Mouse (Mus musculus) stomach, embryonic 14.5 days (tissue): ENCODE measurements around the gene Ddah2. TPM values are rescaled to one million over a fixed set of nuclear protein-coding genes. Genes with fewer than 3 reads are reported as not detected.

Source experiments
- ATAC-seq: fragments of 200-750 bp; cut with Nextera tagmentation; 2 replicates; pipeline ENCODE4 v1.8.0; 2017; ENCODE audit warnings: low read depth, moderate TSS enrichment; ENCODE audit not compliant: insufficient number of reproducible peaks, insufficient read depth, low FRiP score
- H3K27ac ChIP-seq: fragments of 300-500 bp; sonication (generic); 2 replicates; pipeline ENCODE4 v1.5.1; 2014; ENCODE audit warnings: mild to moderate bottlenecking, low read length, moderate library complexity, mixed read lengths
- H3K27me3 ChIP-seq: fragments of 300-500 bp; sonication (generic); 2 replicates; pipeline ENCODE4 v1.6.1; 2014; ENCODE audit warnings: low read length, control low read depth, mixed read lengths; ENCODE audit not compliant: control insufficient read depth, insufficient read depth
- H3K36me3 ChIP-seq: fragments of 300-500 bp; sonication (generic); 2 replicates; pipeline ENCODE4 v1.6.1; 2014; ENCODE audit warnings: mild to moderate bottlenecking, control low read depth, low read length, moderate library complexity, mixed read lengths; ENCODE audit not compliant: control insufficient read depth, insufficient read depth
- H3K4me1 ChIP-seq: fragments of 300-500 bp; sonication (generic); 2 replicates; pipeline ENCODE4 v1.6.1; 2014; ENCODE audit warnings: low read length, control low read depth, mixed read lengths; ENCODE audit not compliant: control insufficient read depth, insufficient read depth
- H3K4me2 ChIP-seq: fragments of 300-500 bp; sonication (generic); replicated peaks from 2 replicates; pipeline ENCODE4 v1.6.1; 2014; ENCODE audit warnings: low read depth, low read length, control low read depth
- H3K4me3 ChIP-seq: fragments of 300-500 bp; sonication (generic); 2 replicates; pipeline ENCODE4 v1.5.1; 2014; ENCODE audit warnings: low read depth, low read length, control low read depth
- H3K9ac ChIP-seq: fragments of 300-500 bp; sonication (generic); replicated peaks from 2 replicates; pipeline ENCODE4 v1.6.1; 2014; ENCODE audit warnings: low read depth, mild to moderate bottlenecking, control low read depth, low read length, moderate library complexity, mixed read lengths
- H3K9me3 ChIP-seq: fragments of 300-500 bp; sonication (generic); 2 replicates; pipeline ENCODE4 v1.6.1; 2016; ENCODE audit warnings: low read depth, low read length, control low read depth; ENCODE audit not compliant: control insufficient read depth
- WGBS: fragments of 180-500 bp; shearing (Covaris S2); extraction: QIAGEN DNeasy Blood & Tissue Kit; methylation state at CpG from one replicate; pipeline ENCODE4 v1.1.7; 2014; 5-methylcytosine and 5-hydroxymethylcytosine counted together
- polyA plus RNA-seq: library from polyadenylated mRNA; unstranded; fragments of >200 nt; fragmentation: Nextera tagmentation; extraction: Ambion mirVana; gene quantifications from 2 replicates; pipeline ENCODE4 v1.2.1, GENCODE M21; 2014

Gene Ddah2
- polyA plus RNA-seq, result 292 and 322 TPM in 2 replicates

DNA sequence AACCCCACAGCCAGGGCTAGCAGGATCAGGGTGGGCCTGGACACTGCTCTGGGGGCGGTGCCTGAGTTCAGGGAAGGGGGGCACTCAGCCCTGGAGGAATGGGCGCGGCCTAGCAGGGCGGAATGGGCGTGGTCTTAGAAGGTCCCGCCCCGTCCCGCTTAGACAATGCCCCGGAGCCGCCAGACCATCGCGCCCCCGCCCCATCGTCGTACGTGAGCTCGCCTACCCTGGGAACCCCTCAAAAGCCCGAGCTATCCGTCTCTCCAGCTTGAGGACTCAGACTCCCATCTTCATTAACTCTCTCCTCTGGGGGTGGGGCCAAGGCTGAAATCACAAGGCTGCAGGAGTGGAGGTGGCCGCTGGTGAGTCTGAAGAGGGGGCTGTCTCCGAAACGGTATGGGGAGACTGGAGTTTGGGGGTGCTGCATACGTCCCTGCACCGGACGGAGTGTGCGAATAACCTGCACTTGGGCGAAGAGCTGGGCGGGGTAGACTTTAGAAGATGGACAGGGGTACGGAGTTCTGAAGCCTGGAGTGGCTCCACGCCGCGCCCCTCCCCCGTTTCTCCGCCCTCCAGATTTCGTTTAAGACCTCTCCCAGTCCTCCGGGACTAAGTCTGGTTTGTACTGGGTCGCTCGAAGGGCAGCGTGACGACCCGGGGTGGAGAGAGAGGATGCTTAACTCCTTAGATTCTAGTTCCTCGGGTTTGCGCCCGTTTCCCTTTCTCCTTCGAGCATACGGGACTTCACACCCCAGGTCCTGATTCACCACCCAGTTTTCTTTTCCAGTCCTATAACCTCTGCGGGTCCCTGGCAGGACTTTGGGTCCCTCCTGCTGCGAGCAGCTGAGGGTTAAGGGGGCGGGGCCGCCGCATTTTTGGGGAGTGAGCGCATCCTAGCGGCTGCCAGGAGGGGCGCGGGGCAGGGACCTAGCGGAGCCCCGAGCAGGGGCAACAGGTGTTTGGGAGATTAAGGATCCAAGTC lies at the start of gene Ddah2:
TSS of gene Ddah2 (plus strand) at position 125 of the 982 bp plus-strand sequence.
- Histone ChIP-seq H3K27ac (peak within 1 kb of the TSS; percentile 93), H3K27me3 (no peaks in the 10 kb centered on the region), H3K4me3 (peak within 1 kb of the TSS; percentile 87), H3K9me3 (no peaks in the 10 kb centered on the region), H3K4me1 (peaks cover 16% of the 10 kb centered on the region; the same call in 1 of the 2 replicates), H3K9ac (peak within 1 kb of the TSS; percentile 83), H3K4me2 (peak within 1 kb of the TSS; percentile 88), H3K36me3 (peaks cover 54% of the 10 kb centered on the region)
- ATAC-seq, result peak; percentile 89
- under 1% methylated on average over 57 of the region's 57 CpGs for WGBS

- Histone ChIP-seq H3K4me3 (no peak overlapping the region), H3K27me3 (no peaks in the 10 kb centered on the region), H3K4me1 (no peaks in the 10 kb centered on the region), H3K9me3 (no peaks in the 10 kb centered on the region), H3K4me2 (no peak overlapping the region), H3K36me3 (peaks cover 79% of the 10 kb centered on the region), H3K27ac (no peak overlapping the region), H3K9ac (no peak overlapping the region)
- WGBS, result 89% methylated on average over 7 of the region's 7 CpGs
- no peak for ATAC-seq
These were observed 49.2 kb upstream of the Ddah2 start for GRCm38 (mm10) chr17:35009586-35009985.

DNA sequence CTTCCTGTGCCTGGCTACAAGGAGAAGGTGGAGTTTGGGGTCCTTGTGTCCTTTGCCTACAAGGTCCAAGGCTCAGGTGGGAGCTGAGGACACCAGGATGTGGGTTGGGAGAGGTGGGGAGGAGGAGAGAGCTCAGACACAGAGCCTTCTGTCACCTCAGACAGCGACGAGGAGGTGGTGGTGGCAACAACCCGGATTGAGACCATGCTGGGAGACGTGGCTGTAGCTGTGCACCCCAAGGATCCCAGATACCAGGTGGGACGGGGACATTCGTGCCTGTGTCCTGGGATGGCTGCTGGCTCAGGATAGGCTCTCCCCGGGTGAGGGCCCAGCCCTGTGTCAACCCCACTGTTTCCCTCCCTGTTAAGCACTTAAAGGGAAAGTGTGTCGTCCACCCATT lies 47.4 kb upstream of the Ddah2 start:
- WGBS, result 91% methylated on average over 8 of the region's 8 CpGs
- H3K36me3 ChIP-seq, result peaks cover 82% of the 10 kb centered on the region
- H3K27ac ChIP-seq, result no peak overlapping the region
- H3K4me2 ChIP-seq, result no peak overlapping the region
- ATAC-seq, result no peak
- no peaks in the 10 kb centered on the region for H3K9me3 ChIP-seq
- H3K9ac ChIP-seq, result no peak overlapping the region
- no peaks in the 10 kb centered on the region for H3K4me1 ChIP-seq
- no peak overlapping the region for H3K4me3 ChIP-seq
- no peaks in the 10 kb centered on the region for H3K27me3 ChIP-seq

DNA sequence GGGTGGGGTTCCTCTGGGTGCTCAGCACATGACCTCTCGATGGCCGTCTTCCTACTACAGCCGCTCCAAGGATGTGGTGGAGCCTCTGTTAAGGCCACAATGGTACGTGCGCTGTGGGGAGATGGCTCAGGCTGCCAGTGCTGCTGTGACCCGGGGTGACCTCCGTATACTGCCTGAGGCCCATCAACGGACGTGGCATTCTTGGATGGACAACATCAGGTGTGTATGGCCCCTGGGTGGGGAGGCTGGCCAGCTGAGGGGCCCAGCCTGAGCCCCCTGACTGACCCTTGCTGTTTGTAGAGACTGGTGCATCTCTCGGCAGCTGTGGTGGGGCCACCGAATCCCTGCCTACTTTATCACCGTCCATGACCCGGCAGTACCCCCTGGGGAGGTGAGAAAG lies 46.4 kb upstream of the Ddah2 start:
- Histone ChIP-seq H3K27me3 (no peaks in the 10 kb centered on the region), H3K9me3 (no peaks in the 10 kb centered on the region), H3K4me1 (no peaks in the 10 kb centered on the region), H3K36me3 (peaks cover 74% of the 10 kb centered on the region), H3K9ac (no peak overlapping the region), H3K4me2 (no peak overlapping the region), H3K27ac (no peak overlapping the region), H3K4me3 (no peak overlapping the region)
- WGBS, result 78% methylated on average over 13 of the region's 13 CpGs
- no peak for ATAC-seq

GRCm38 (mm10) chr17:35013221-35013620 lies 45.6 kb upstream of the Ddah2 start:
- H3K4me1 ChIP-seq, result no peaks in the 10 kb centered on the region
- H3K27ac ChIP-seq, result no peak overlapping the region
- H3K9ac ChIP-seq, result no peak overlapping the region
- no peak overlapping the region for H3K4me3 ChIP-seq
- no peaks in the 10 kb centered on the region for H3K9me3 ChIP-seq
- 82% methylated on average over 6 of the region's 6 CpGs for WGBS
- H3K36me3 ChIP-seq, result peaks cover 67% of the 10 kb centered on the region
- ATAC-seq, result no peak
- no peak overlapping the region for H3K4me2 ChIP-seq
- no peaks in the 10 kb centered on the region for H3K27me3 ChIP-seq

DNA sequence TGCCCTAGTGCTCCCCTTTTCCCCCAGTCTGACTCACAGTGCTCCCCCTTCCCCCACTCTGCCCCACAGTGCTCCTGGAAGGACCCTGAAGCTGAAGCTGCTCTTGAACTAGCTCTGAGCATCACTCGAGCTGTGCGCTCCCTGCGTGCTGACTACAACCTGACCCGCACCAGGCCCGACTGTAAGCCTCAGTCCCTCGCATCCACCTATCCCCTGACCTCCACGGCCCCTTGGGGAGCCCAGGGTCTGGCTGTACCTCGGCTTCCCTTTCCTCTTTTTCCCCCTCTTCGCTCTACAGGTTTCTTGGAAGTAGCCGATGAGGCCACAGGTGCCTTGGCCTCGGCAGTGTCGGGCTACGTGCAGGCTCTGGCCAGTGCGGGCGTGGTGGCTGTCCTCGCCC lies 43.5 kb upstream of the Ddah2 start:
- Histone ChIP-seq H3K4me3 (no peak overlapping the region), H3K9me3 (no peaks in the 10 kb centered on the region), H3K27me3 (no peaks in the 10 kb centered on the region), H3K36me3 (peaks cover 60% of the 10 kb centered on the region), H3K4me1 (no peaks in the 10 kb centered on the region), H3K9ac (no peak overlapping the region), H3K4me2 (no peak overlapping the region), H3K27ac (no peak overlapping the region)
- 91% methylated on average over 16 of the region's 16 CpGs for WGBS
- no peak for ATAC-seq

DNA sequence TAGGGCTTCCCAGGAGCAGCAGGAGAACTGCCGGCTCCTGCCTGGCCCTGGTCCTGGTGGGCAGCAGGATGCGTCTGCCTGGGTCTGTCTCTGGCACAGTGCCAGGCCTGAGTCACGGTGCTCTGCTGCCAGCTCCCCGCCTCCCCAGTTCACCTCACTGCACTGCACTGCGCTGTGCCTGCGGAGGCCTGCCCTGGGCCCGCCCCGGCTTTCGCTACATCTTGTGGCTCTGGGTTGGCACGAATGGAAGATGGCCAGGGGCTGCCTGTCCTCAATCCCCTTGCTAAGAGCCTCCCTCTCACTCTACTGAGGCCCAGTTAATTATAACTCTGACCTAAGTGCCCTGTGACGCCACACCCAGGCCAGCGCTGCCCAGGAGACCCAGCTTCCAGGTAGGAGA lies 42.5 kb upstream of the Ddah2 start, which contains the start of gene Vwa7:
TSS of gene Vwa7 (plus strand) at position 204 of the 400 bp plus-strand sequence.
- Histone ChIP-seq H3K36me3 (peaks cover 50% of the 10 kb centered on the region), H3K4me3 (no peak within 1 kb of the TSS), H3K9ac (no peak within 1 kb of the TSS), H3K4me2 (no peak within 1 kb of the TSS), H3K27ac (no peak within 1 kb of the TSS), H3K9me3 (no peaks in the 10 kb centered on the region), H3K27me3 (no peaks in the 10 kb centered on the region), H3K4me1 (peaks cover 1% of the 10 kb centered on the region; the same call in 1 of the 2 replicates)
- WGBS, result 60% methylated on average over 12 of the region's 12 CpGs
- ATAC-seq, result no peak

GRCm38 (mm10) chr17:35016791-35017705 lies 41.8 kb upstream of the Ddah2 start:
- Histone ChIP-seq H3K27me3 (no peaks in the 10 kb centered on the region), H3K9me3 (no peaks in the 10 kb centered on the region), H3K4me3 (no peak overlapping the region), H3K4me2 (no peak overlapping the region), H3K9ac (no peak overlapping the region), H3K36me3 (peaks cover 43% of the 10 kb centered on the region), H3K27ac (no peak overlapping the region), H3K4me1 (peaks cover 3% of the 10 kb centered on the region; the same call in 1 of the 2 replicates)
- no peak for ATAC-seq
- 77% methylated on average over 10 of the region's 10 CpGs for WGBS
